Mouse (Mus musculus): ENCODE measurements around the gene Nop16.

Gene Nop16

DNA sequence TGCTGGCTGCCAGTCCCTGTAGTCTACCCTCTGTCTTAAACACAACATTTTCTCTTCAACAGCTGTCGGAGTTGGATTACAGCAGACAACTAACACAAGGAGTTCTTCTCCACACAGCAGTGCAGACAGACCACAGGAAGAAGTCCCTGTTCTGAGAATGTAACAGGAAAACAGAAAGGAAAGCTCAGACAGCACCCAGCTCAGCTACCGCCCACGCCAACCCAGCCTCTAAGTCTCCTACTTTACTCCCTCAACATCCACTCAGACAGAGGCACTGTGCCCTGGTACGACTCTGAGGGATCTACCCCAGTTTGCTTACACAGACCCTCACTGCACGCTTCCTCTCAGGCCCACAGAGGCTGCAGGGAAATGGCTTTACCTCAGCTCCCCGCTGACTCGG lies 29.3 kb downstream of the Nop16 start:
- DNase-seq (ENCODE audit: extremely low spot score) = no peak

DNA sequence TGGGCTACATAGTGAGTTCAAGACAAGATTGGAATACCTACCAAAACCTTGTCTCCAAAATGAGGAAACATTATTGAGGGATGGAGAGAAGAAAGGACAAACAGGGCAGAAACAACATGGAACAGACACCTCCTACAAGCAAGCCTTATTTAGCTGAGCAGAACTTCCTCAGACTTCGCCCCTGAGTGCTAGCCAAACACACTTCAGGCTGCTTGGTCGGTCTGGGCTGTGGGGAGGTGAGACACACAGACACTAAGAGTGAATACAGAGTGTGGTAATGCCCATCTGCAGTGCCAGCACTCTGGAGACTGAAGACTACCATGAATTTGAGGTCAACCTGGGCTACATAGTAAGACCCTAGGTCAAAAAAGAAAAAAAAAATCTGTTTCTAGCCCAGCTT lies 30.2 kb downstream of the Nop16 start:
- DNase-seq (ENCODE audit: extremely low spot score) = no peak

DNA sequence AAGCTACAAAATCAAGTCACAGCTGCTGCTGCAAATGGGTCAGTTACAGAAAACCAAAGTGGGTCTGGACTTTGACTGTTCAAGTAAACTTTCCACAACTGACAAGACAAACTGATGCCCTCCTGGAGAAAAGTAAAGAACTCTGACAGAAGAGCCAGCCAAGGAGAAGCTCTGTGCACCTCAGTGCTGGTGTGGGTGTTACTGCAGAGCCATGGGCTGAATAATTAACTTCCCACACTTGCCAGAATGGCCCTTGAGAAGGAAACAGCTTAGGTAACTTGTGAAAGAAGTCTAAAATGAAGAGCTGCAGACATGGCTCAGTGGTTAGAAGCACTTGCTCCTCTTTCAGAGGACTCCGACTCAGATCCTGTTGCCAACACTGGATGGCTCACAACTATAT lies 32.2 kb downstream of the Nop16 start:
- no peak for DNase-seq (ENCODE audit: extremely low spot score)

DNA sequence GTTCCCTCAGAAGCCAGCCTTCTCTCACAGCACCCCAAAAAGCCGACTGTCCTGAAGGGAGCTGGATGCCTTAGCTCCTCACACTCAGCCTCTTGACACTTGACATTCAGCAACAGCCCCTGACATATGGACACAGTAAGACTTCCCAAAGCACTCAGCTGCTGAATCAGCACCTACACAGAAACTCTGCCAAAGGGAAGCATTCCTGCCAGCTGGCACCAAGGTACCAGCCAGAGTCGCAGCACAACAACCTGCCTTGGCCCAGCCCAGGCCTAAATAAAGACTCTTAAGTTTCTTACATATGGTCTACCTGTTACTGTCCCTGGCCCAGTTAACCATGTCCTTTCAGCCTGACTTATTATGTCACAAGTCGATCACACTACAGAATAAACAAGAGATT lies 33.1 kb downstream of the Nop16 start:
- no peak for DNase-seq (ENCODE audit: extremely low spot score)

DNA sequence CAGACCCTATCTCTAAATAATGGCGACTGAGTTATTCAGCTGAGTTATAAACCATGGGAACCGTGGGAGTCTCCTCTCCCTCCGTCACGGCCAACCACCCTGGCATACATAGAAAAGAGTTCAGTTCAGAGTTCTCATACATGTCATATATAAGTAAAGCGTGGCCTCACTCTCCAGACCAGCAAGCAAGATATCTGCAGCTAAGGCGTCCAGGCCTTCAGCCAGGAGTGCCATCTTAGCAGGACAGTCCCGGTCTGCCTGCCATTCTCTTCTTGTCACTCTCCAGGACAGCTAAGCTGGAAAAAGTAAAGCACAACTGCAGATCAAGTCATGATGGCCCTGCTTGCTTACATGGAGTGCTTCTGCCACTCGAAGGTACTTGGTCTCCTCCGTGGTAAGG lies 33.7 kb downstream of the Nop16 start:
- DNase-seq (ENCODE audit: extremely low spot score) = no peak

DNA sequence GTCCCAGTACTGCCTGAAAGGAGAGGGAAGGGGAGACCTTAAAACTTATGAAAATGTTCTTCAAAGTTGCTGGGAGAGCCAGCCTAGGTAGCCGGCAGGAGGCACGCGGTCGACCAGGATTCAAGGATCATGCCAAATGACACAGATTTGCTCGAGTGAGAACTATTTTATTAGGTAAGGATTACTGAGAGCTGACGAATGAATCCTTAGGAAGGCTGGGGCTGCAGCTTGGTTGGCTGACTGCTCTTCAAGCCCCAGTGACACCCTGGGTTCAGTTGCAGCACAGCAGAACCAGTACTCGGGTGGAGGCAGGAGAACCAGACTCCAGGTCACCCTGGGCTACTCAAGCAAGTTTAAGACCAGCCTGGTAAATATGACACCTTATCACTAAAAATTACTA lies 41.9 kb downstream of the Nop16 start:
- no peak for DNase-seq (ENCODE audit: extremely low spot score)
